15 mouse cellular contexts compared by ENCODE assay signal in the genomic region with DNA sequence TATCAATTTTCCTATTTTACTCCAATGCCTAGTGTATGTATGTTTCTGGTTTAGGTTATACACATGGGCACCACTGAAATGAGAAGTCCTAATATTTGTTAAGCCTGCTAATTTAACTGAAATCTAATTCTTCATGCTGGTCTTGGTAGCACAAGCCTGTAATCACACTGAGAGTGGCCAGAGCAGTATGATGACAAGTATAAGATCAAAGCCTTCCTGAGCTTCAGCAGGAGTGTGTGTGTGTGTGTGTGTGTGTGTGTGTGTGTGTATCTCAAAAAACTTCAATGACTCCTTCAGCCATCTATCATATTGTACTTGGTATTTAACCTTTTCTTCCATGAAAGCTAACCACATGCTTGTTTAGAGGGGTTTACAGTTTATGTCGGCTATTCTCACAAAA.
DNase-seq lines count a peak whose midpoint lies in the region; ATAC-seq and TF ChIP-seq lines count a peak whose summit lies in the region.
"Had no signal": no experiment of that assay in that cellular context is flagged by ENCODE, and none has a peak within 500 bp of the region (broad histone marks: within the 10 kb centered on the region; RNA-seq: fewer than 3 reads in every experiment).

No protein-coding gene starts in this region.

- H3K36me3 ChIP-seq in heart, embryonic 14.5 days (ENCODE audit: control insufficient read depth, insufficient read depth, low read length): no peaks in the 10 kb centered on the region
- H3K36me3 ChIP-seq in heart, embryonic 12.5 days: no peaks in the 10 kb centered on the region
- no peaks in the 10 kb centered on the region for H3K36me3 ChIP-seq in lung, postnatal 0 days (ENCODE audit: insufficient read depth, low read length)
- no peaks in the 10 kb centered on the region for H3K36me3 ChIP-seq in neural tube, embryonic 15.5 days
- H3K36me3 ChIP-seq: embryonic facial prominence, embryonic 15.5 days; G1E; limb, embryonic 15.5 days; midbrain, embryonic 12.5 days had no signal

- no peaks in the 10 kb centered on the region for H3K9me3 ChIP-seq in heart, embryonic 14.5 days (ENCODE audit: control insufficient read depth, low read length)
- H3K9me3 ChIP-seq in heart, embryonic 12.5 days (replicated peaks): no peaks in the 10 kb centered on the region
- H3K9me3 ChIP-seq in lung, postnatal 0 days (ENCODE audit: low read length): no peaks in the 10 kb centered on the region
- H3K9me3 ChIP-seq in neural tube, embryonic 15.5 days (replicated peaks): no peaks in the 10 kb centered on the region
- H3K9me3 ChIP-seq: embryonic facial prominence, embryonic 15.5 days; G1E; limb, embryonic 15.5 days; midbrain, embryonic 12.5 days had no signal

- no peak overlapping the region for H3K27ac ChIP-seq in heart, embryonic 14.5 days (replicated peaks in 1 of 2; ENCODE audit: control insufficient read depth in 1 of 2, insufficient read depth in 1 of 2, low read depth in 2 of 2, low read length in 2 of 2)
- H3K27ac ChIP-seq in heart, embryonic 12.5 days (ENCODE audit: poor library complexity, severe bottlenecking): no peak overlapping the region
- H3K27ac ChIP-seq in lung, postnatal 0 days (ENCODE audit: low read length): no peak overlapping the region
- peak overlapping the region; percentile 13; the same call in 1 of the 2 replicates for H3K27ac ChIP-seq in neural tube, embryonic 15.5 days (replicated peaks)
- H3K27ac ChIP-seq: embryonic facial prominence, embryonic 15.5 days; left cerebral cortex, adult 2 months; limb, embryonic 15.5 days; midbrain, embryonic 12.5 days had no signal

- no peak for TF ChIP-seq EP300 in lung, postnatal 0 days (IDR thresholded peaks at IDR 0.05)

- 32% methylated on average over 1 of the region's 1 CpGs for WGBS in heart, embryonic 14.5 days
- WGBS in heart, embryonic 12.5 days: 53% methylated on average over 1 of the region's 1 CpGs
- WGBS in lung, postnatal 0 days: 5% methylated on average over 1 of the region's 1 CpGs
- WGBS in neural tube, embryonic 15.5 days: 93% methylated on average over 1 of the region's 1 CpGs

- DNase-seq in lung, postnatal 0 days (ENCODE audit: low spot score): no peak
- DNase-seq in lung, postnatal 36 days: no peak
- peak; percentile 38 for DNase-seq in forelimb bud, embryonic 11.5 days (ENCODE audit: low read depth, low spot score)
- DNase-seq in MN1 (ENCODE audit: low spot score): no peak
- DNase-seq: adrenal gland, postnatal 14 days; cerebellum, adult 9-11 months; lung, adult 2 months had no signal

- no peaks in the 10 kb centered on the region for H3K27me3 ChIP-seq in heart, embryonic 14.5 days (ENCODE audit: control insufficient read depth, insufficient read depth, low read length)
- no peaks in the 10 kb centered on the region for H3K27me3 ChIP-seq in heart, embryonic 12.5 days (replicated peaks)
- H3K27me3 ChIP-seq in lung, postnatal 0 days (replicated peaks; ENCODE audit: insufficient read depth, low read length): no peaks in the 10 kb centered on the region
- no peaks in the 10 kb centered on the region for H3K27me3 ChIP-seq in neural tube, embryonic 15.5 days (replicated peaks)
- H3K27me3 ChIP-seq: embryonic facial prominence, embryonic 15.5 days; limb, embryonic 15.5 days had no signal

- H3K4me1 ChIP-seq in heart, embryonic 14.5 days (ENCODE audit: control insufficient read depth in 2 of 2, insufficient read depth in 2 of 2, low read length in 2 of 2): peaks cover 5 to 8% of the 10 kb centered on the region in 2 experiments; a peak in 2 of 4 replicates
- 0 out of 2 replicates have a peak, but pooled peaks cover 4% of the 10 kb centered on the region for H3K4me1 ChIP-seq in heart, embryonic 12.5 days (replicated peaks)
- H3K4me1 ChIP-seq in lung, postnatal 0 days (ENCODE audit: insufficient read depth, low read depth, low read length): no peaks in the 10 kb centered on the region
- peaks cover 7% of the 10 kb centered on the region for H3K4me1 ChIP-seq in neural tube, embryonic 15.5 days
- H3K4me1 ChIP-seq: embryonic facial prominence, embryonic 15.5 days; limb, embryonic 15.5 days; midbrain, embryonic 12.5 days had no signal

- TF ChIP-seq CTCF in lung, postnatal 0 days (IDR thresholded peaks at IDR 0.05): no peak

- 0 out of 2 replicates have a peak overlapping the region, but pooled peaks have one; percentile 9 for H3K4me2 ChIP-seq in heart, embryonic 14.5 days (ENCODE audit: low read length)
- H3K4me2 ChIP-seq in heart, embryonic 12.5 days: no peak overlapping the region
- no peak overlapping the region for H3K4me2 ChIP-seq in lung, postnatal 0 days (replicated peaks; ENCODE audit: low read depth, low read length)
- no peak overlapping the region for H3K4me2 ChIP-seq in neural tube, embryonic 15.5 days
- H3K4me2 ChIP-seq: embryonic facial prominence, embryonic 15.5 days; limb, embryonic 15.5 days; midbrain, embryonic 12.5 days had no signal

- H3K4me3 ChIP-seq in heart, embryonic 14.5 days (ENCODE audit: control insufficient read depth in 1 of 2, insufficient read depth in 1 of 2, low read depth in 1 of 2, low read length in 2 of 2): no peak overlapping the region
- H3K4me3 ChIP-seq in heart, embryonic 12.5 days: no peak overlapping the region
- no peak overlapping the region for H3K4me3 ChIP-seq in lung, postnatal 0 days (ENCODE audit: low read depth, low read length)
- H3K4me3 ChIP-seq in neural tube, embryonic 15.5 days (replicated peaks): no peak overlapping the region
- H3K4me3 ChIP-seq: embryonic facial prominence, embryonic 15.5 days; left cerebral cortex, adult 2 months; limb, embryonic 15.5 days; midbrain, embryonic 12.5 days had no signal

- H3K9ac ChIP-seq in heart, embryonic 14.5 days (ENCODE audit: low read length): peak overlapping the region; percentile 16; the same call in 1 of the 2 replicates
- H3K9ac ChIP-seq in heart, embryonic 12.5 days: no peak overlapping the region
- H3K9ac ChIP-seq in lung, postnatal 0 days (replicated peaks; ENCODE audit: low read depth): no peak overlapping the region
- H3K9ac ChIP-seq in neural tube, embryonic 15.5 days (replicated peaks): no peak overlapping the region
- H3K9ac ChIP-seq: embryonic facial prominence, embryonic 15.5 days; limb, embryonic 15.5 days; midbrain, embryonic 12.5 days had no signal

- no peak for ATAC-seq in heart, embryonic 14.5 days (ENCODE audit: insufficient number of reproducible peaks, insufficient read depth, low FRiP score, low read depth)
- no peak for ATAC-seq in heart, embryonic 12.5 days (ENCODE audit: insufficient number of reproducible peaks, low FRiP score)
- peak; percentile 32; the same call in 1 of the 2 replicates for ATAC-seq in lung, postnatal 0 days
- no peak for ATAC-seq in neural tube, embryonic 15.5 days (ENCODE audit: low FRiP score)
